Mouse (Mus musculus) A20 (cell line): Measurements from ENCODE around the gene Kifc1.
"Not testable (repeated sequence)": the region's sequence is repeated elsewhere in the genome, so short reads cannot be mapped to it uniquely, and the experiment has no call there.

Source experiments
- DNase-seq: peaks from one replicate; pipeline ENCODE4 v3.0.0-alpha.2; 2011; ENCODE audit warnings: low read depth, low spot score

Gene Kifc1

DNA sequence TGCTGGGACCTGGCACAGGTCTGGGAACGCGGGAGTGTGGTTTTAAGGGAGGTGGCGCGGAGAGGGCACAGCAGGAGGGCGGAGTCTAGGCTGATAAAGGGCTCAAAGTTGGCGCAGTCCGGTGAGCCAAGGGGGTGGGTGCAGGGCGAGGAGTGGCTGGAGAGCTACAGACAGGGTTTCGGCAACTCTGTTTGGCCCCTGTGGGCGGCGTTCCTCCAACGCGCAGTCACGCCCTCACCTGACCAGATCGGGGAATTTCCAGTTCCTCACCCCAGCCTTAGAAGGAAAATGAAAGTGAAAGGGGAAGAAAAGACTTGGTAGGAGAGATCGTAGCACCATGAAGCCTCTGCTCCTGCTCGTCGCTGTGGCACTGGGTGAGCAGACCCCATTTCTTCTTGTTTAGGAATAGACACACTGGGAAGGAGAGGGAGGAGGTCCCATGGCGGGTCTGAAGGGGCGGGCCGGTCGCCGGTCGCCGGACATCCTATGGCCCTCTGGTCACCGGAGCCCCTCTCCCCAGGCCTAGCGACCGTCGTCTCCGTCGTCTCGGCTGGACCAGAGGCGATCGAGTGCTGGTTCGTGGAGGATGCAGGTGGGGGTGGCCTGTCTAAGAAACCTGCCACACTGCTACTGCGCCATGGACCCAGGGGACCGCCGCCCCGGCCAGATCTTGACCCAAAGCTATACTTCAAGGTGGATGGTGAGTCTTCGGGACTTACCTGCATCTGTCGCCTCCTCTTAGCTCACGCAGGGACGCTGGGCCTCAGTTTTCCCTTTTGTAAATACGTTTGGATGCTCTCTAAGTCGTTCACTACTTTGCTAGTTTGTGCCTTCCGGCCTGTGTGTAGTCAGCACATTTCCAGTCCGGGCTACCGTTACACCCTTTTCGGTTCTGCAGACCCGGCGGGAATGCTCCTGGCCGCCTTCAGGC lies 29.2 kb upstream of the Kifc1 start:
- peak; percentile 97 for DNase-seq

DNA sequence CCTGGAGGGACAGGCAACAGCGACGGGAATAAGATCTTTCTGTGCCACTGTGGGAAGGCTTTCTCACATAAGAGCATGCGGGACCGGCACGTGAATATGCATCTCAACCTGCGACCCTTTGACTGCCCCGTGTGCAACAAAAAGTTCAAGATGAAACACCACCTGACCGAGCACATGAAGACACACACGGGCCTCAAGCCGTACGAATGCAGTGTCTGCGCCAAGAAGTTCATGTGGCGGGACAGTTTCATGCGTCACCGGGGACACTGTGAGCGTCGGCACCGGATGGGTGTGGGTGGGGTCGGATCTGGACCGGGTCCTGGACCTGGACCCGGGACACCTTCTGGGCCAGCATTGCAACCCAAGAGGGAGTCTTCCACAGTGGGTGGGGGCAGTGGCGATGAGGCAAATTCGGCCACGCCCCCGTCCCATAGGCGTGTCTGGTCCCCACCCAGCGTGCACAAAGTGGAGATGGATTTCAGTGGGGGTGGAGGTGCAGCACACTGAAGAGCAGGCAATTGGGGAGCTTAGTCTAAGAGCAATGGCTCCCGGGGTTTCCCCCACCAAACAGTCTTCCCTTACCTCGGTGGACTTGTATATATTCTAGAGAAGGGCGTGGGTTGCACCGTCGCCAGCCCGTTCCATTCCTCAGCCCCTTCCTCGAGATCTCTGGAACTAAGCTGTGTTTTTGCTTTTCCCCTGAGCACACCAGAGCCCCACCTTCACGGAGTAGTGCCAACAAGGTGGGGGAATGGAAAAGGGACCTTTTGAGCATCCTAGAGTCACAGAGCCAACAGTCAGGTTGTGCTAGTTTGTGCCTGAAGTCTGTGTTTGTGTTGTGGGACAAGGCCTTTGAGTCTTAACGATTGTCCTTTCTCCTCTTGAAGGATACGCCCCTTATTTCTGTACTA lies 28.1 kb upstream of the Kifc1 start:
- no peak for DNase-seq

DNA sequence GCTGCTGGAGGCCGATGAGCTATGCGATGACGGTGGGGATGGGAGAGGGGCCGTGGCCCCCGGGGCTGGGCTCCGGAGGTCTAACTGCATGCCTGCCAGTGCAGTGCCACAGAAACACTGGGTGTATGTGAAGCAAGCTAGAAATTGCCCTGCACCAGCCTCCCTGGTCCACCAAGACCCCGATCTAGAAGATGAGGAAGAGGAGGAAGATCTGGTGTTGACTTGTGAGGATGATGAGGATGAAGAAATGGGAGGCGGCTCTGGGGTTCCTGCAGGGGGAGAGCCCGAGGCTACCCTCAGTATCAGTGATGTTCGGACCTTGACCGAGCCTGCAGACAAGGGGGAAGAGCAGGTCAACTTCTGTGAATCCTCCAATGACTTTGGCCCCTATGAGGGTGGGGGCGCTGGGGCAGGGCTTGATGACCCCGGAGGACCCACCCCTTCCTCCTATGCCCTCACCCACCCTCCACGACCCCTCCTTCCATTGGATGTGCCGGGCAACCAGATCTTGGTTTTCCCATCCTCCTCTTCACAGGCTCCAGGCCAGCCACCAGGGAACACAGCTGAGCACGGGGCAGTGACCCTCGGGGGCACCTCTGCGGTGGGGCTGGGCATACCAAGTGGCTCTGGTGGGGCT lies 27.3 kb upstream of the Kifc1 start:
- no peak for DNase-seq

GRCm38 (mm10) chr17:33916847-33917655 lies 26.6 kb upstream of the Kifc1 start:
- DNase-seq: no peak

DNA sequence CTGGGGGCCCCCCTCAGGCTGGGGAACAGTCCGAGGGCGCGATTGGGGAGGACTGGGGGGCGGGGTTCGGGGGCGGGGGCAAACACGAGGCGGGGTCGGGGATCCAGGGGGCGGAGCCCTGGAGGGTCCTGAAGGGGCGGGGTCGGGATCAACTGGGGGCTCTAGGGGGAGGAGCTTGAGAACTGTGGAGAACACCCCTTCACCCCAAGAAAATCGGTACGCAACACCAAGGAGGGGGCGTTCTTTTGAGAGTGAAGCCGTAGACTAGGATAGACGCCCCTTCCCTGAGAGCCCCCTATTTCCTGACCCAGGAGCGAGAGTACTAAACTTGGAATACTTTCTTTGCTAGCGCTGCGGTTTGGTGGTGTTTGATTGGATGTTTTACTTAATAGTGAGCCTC lies 25.8 kb upstream of the Kifc1 start:
- no peak for DNase-seq

GRCm38 (mm10) chr17:33915671-33916250 lies 25.3 kb upstream of the Kifc1 start, which contains the start of the genes Tapbp and Zbtb22:
Gene Tapbp, plus strand, starts transcription at chr17:33915899.
Gene Zbtb22, plus strand, starts transcription at chr17:33915904.
- peak; percentile 98 for DNase-seq

- no peak for DNase-seq
Observed at GRCm38 (mm10) chr17:33914969-33915391, 24.5 kb upstream of the Kifc1 start.

- DNase-seq: no peak
Observed at GRCm38 (mm10) chr17:33913905-33914304, 23.4 kb upstream of the Kifc1 start.

DNA sequence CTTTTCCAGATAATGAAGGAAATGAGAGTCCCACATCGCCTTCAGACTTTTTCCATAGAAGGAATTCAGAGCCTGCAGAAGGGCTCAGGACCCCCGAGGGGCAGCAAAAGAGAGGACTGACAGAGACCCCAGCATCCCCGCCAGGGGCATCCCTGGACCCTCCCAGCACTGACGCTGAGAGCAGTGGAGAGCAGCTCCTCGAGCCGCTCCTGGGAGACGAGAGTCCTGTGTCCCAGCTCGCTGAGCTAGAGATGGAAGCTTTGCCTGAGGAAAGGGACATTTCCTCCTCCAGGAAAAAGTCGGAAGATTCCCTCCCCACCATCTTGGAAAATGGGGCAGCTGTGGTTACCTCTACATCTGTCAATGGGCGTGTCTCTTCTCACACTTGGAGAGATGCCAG lies 22.8 kb upstream of the Kifc1 start:
- DNase-seq: no peak

DNA sequence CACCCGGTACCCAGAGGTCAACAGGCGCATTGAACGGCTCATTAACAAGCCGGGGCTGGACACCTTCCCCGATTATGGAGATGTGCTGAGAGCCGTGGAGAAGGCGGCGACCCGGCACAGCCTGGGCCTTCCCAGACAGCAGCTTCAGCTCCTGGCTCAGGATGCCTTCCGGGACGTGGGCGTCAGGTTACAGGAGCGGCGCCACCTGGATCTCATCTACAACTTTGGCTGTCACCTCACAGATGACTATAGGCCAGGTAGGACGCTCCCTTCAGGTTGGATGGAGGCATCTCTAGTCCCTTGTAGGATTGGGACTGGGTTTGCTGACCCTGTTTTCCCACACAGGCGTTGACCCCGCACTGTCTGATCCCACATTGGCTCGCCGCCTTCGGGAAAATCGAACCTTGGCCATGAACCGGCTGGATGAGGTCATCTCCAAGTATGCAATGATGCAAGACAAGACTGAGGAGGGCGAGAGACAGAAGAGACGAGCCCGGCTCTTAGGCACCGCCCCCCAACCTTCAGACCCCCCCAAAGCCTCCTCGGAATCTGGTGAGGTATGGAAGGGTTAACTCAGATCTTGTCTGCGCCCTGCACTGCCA lies 21.5 kb upstream of the Kifc1 start:
- no peak for DNase-seq

DNA sequence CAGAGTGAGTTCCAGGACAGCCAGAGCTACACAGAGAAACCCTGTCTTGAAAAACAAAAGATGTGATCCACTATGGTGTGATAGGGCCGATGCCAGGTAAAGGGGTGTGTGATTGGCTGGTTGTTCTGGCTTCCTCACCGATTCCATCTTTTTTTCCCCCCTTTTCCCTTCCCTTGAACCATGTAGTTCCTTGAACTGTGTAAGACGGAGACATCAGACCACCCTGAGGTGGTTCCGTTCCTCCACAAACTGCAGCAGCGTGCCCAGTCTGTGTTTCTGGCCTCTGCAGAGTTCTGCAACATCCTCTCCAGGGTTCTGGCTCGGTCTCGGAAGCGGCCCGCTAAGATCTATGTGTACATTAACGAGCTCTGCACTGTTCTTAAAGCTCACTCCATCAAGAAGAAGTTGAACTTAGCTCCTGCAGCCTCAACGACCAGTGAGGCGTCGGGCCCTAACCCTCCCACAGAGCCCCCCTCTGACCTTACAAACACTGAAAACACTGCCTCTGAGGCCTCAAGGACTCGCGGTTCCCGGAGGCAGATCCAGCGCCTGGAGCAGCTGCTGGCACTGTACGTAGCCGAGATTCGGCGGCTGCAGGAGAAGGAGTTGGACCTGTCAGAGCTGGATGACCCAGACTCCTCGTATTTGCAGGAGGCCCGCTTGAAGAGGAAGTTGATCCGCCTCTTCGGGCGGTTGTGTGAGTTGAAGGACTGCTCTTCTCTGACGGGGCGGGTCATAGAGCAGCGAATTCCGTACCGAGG lies 20.8 kb upstream of the Kifc1 start:
- DNase-seq: no peak

DNA sequence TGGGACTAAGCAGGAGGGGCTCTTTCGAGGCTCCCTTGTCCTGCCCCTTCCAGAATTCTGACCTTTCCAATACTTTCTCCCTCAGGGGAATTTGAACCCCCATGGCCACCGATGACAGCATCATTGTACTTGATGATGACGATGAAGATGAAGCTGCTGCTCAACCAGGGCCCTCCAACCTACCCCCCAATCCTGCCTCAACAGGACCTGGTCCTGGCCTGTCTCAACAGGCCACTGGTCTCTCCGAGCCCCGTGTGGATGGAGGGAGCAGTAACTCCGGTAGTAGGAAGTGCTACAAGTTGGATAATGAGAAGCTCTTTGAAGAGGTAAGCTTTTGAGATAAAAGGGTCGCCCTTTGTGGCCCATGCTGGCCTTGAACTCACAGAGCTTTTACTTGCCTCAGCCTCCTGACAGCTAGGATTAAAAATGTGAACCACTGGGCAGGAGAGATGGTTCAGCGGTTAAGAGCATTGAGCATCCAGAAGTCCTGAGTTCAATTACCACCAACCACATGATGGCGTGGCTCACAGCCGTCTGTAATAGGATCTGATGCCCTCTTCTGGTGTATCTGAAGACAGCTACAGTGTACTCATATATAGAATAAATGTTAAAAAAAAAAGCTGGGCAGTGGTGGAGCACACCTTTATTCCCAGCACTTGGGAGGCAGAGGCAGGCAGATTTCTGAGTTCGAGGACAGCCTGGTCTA lies 20.0 kb upstream of the Kifc1 start:
- peak; percentile 74 for DNase-seq

- DNase-seq: no peak
Observed at GRCm38 (mm10) chr17:33909869-33910250, 19.4 kb upstream of the Kifc1 start.

DNA sequence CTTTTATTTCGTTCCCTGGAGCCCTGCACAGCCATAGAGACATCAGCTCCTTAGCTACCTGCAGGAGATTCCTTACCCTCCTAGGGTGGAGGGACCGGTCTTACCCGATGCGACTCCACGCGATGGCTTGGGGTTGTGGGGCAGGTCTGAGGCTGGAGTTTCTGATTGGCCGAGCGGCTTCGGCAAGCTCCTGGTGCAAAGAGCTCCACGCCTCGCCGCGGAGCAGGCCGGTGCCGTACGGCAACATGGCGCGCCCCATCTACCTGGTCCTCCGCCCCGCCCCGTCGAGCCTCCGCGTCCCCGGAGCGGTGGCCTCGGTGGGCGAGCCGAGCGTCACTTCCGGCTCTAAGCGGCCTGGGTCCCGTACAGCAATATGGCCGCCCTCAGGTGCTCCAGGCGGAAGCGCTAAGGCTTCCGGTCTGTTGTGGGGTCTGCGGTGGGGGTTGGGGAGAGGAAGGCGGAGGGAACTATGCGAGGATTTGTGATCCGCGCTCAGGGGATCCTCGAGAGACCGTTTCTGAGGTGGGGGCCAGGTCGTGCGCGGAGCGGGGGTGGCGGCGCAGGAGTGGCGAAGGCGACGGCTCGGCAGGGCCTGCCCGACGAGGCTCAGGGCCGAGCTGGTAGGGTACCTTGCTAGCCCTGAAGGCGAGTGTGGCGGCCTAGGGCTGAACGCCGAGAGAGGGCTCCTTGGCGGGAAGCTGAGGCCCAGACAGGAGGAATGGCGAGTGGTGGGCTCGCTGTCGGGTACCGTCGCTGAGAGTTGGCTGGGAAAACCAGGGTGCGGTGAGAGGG lies 18.8 kb upstream of the Kifc1 start, which contains the start of gene Daxx:
Daxx (plus strand) TSS at position 338 of the 792 bp plus-strand sequence.
- peak; percentile 100 for DNase-seq

DNA sequence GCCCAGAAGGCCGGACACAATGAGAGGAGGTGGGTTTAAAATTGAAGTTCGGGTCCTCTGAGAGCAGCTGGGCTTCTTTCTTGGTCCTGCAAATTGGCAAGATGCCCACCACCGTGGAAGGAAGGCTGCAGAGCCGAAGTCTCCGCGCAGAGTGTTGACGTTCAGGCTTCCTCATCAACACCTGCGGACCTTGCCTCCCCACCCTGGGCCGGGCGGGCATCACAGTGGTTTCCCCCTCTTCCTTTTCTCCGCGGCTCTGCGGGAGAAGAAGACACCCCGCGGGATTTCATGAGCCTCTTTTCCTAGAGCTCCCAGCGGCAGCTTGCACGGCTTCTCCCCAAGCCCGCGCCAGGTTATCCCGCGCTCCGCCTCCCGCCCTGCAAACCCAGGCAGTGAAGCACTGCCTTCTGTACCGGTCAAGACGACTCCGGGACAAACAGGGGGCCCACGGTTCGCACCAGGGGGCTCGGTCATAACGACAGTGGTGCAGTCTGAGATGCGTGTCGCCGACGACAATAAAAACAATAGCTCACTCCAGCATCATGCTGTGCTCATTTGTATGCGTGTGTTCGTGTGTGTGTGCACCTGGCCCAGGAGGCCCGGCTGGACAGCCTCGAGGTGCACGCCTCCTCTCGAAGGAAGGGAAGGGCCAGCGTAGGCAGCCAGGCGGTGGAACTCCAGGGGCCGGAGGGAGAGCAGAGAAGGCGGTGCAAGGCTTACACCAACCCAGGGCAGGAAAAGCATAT lies 18.0 kb upstream of the Kifc1 start:
- peak; percentile 81 for DNase-seq

DNA sequence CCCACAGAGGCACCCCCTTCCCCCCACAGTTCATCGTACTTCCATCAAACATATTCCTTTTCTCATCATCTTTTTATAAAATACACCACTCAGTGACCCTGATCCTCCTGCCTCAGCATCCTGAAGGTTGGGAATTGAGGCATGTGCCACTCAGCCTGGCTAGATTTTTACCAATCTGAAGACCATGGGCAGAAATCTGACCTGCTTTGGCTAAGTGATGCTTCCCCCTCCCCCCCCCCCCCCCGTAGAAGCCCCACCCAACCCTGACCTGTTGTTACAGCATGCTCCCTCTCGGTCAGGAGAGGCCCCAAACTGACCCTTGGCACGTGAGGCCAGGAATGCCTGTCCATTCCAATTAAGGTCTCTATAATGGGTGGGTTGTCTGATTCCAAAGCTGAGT lies 14.4 kb upstream of the Kifc1 start, which contains the start of gene Platr17:
Platr17 (plus strand) TSS at position 301 of the 400 bp plus-strand sequence.
- not testable (repeated sequence) for DNase-seq
